Mouse (Mus musculus) embryonic facial prominence, embryonic 13.5 days (tissue): Measurements from ENCODE around the gene Sox13. TPM values are rescaled to one million over a fixed set of nuclear protein-coding genes. Genes with fewer than 3 reads are reported as not detected.

ENCODE experiments used
- ATAC-seq: fragments of 200-750 bp; cut with Nextera tagmentation; 2 replicates; pipeline ENCODE4 v1.8.0; 2017; ENCODE audit warnings: low read depth; ENCODE audit not compliant: insufficient number of reproducible peaks, insufficient read depth, low FRiP score, low TSS enrichment
- H3K27ac ChIP-seq: fragments of 300-500 bp; sonication (generic); 2 replicates; pipeline ENCODE4 v1.5.1; 2015; ENCODE audit warnings: moderate library complexity, mild to moderate bottlenecking, inconsistent platforms
- H3K27me3 ChIP-seq: fragments of 300-500 bp; sonication (generic); 2 replicates; pipeline ENCODE4 v1.6.1; 2015; ENCODE audit warnings: mild to moderate bottlenecking, inconsistent platforms
- H3K36me3 ChIP-seq: fragments of 300-500 bp; sonication (generic); 2 replicates; pipeline ENCODE4 v1.6.1; 2015; ENCODE audit warnings: mild to moderate bottlenecking, inconsistent platforms
- H3K4me1 ChIP-seq: fragments of 300-500 bp; sonication (generic); 2 replicates; pipeline ENCODE4 v1.6.1; 2015; ENCODE audit warnings: inconsistent platforms
- H3K4me2 ChIP-seq: fragments of 300-500 bp; sonication (generic); 2 replicates; pipeline ENCODE4 v1.6.1; 2015; ENCODE audit warnings: moderate library complexity, mild to moderate bottlenecking, inconsistent platforms
- H3K4me3 ChIP-seq: fragments of 300-500 bp; sonication (generic); 2 replicates; pipeline ENCODE4 v1.5.1; 2015; ENCODE audit warnings: mild to moderate bottlenecking, inconsistent platforms
- H3K9ac ChIP-seq: fragments of 300-500 bp; sonication (generic); 2 replicates; pipeline ENCODE4 v1.6.1; 2015; ENCODE audit warnings: mild to moderate bottlenecking, inconsistent platforms
- H3K9me3 ChIP-seq: fragments of 300-500 bp; sonication (generic); 2 replicates; pipeline ENCODE4 v1.6.1; 2016; ENCODE audit warnings: inconsistent platforms
- WGBS: fragments of 180-500 bp; shearing (Covaris S2); methylation state at CpG from one replicate; pipeline ENCODE4 v1.1.7; 2015; ENCODE audit warnings: mixed read lengths; 5-methylcytosine and 5-hydroxymethylcytosine counted together
- polyA plus RNA-seq: library from polyadenylated mRNA; unstranded; fragments of >200 nt; fragmentation: Nextera tagmentation; extraction: Ambion mirVana; gene quantifications from 2 replicates; pipeline ENCODE4 v1.2.1, GENCODE M21; 2015

The Sox13 gene
- polyA plus RNA-seq, 1 experiment from 2014 or later: 5.2 TPM

GRCm38 (mm10) chr1:133423166-133423542 lies 1.0 kb downstream of the Sox13 start:
- Histone ChIP-seq H3K9me3 (no peaks in the 10 kb centered on the region), H3K4me1 (peaks cover 22% of the 10 kb centered on the region), H3K27me3 (peaks cover 22% of the 10 kb centered on the region), H3K9ac (peak overlapping the region; percentile 82), H3K27ac (0 out of 2 replicates have a peak overlapping the region, but pooled peaks have one; percentile 77), H3K4me3 (peak overlapping the region; percentile 73), H3K36me3 (no peaks in the 10 kb centered on the region), H3K4me2 (peak overlapping the region; percentile 99)
- ATAC-seq: no peak
- 0% methylated on average over 31 of the region's 31 CpGs for WGBS

GRCm38 (mm10) chr1:133422615-133423161 lies 1.5 kb downstream of the Sox13 start:
- Histone ChIP-seq H3K4me1 (peaks cover 26% of the 10 kb centered on the region), H3K4me3 (peak overlapping the region; percentile 73)
- under 1% methylated on average over 29 of the region's 29 CpGs for whole genome bisulfite sequencing

GRCm38 (mm10) chr1:133421975-133422570 lies 2.1 kb downstream of the Sox13 start:
- Histone ChIP-seq H3K9ac (peak overlapping the region; percentile 82), H3K27me3 (peaks cover 25% of the 10 kb centered on the region), H3K9me3 (no peaks in the 10 kb centered on the region), H3K36me3 (no peaks in the 10 kb centered on the region), H3K4me1 (peaks cover 30% of the 10 kb centered on the region), H3K4me2 (peak overlapping the region; percentile 99), H3K4me3 (peak overlapping the region; percentile 73), H3K27ac (no peak overlapping the region)
- WGBS: 44% methylated on average over 16 of the region's 16 CpGs
- no peak for ATAC-seq

More at GRCm38 (mm10) chr1:133422615-133423161, 1.5 kb downstream of the Sox13 start:
- no peaks in the 10 kb centered on the region for H3K9me3 ChIP-seq
- H3K27ac ChIP-seq: 0 out of 2 replicates have a peak overlapping the region, but pooled peaks have one; percentile 77
- H3K36me3 ChIP-seq: no peaks in the 10 kb centered on the region
- peak overlapping the region; percentile 82 for H3K9ac ChIP-seq
- peaks cover 23% of the 10 kb centered on the region for H3K27me3 ChIP-seq
- ATAC-seq: no peak
- peak overlapping the region; percentile 99 for H3K4me2 ChIP-seq

GRCm38 (mm10) chr1:133421061-133421460 lies 3.1 kb downstream of the Sox13 start:
- no peak for ATAC-seq
- no peak overlapping the region; the same call in 1 of the 2 replicates for H3K4me2 ChIP-seq
- no peaks in the 10 kb centered on the region for H3K36me3 ChIP-seq
- WGBS: 45% methylated on average over 2 of the region's 2 CpGs
- peaks cover 34% of the 10 kb centered on the region for H3K4me1 ChIP-seq
- H3K9me3 ChIP-seq: no peaks in the 10 kb centered on the region
- H3K27me3 ChIP-seq: peaks cover 25% of the 10 kb centered on the region
- no peak overlapping the region for H3K4me3 ChIP-seq
- H3K27ac ChIP-seq: no peak overlapping the region
- no peak overlapping the region for H3K9ac ChIP-seq

GRCm38 (mm10) chr1:133420491-133420890 lies 3.7 kb downstream of the Sox13 start:
- no peaks in the 10 kb centered on the region for H3K36me3 ChIP-seq
- H3K9ac ChIP-seq: no peak overlapping the region
- H3K27ac ChIP-seq: no peak overlapping the region
- H3K27me3 ChIP-seq: peaks cover 25% of the 10 kb centered on the region
- H3K4me2 ChIP-seq: no peak overlapping the region
- H3K4me1 ChIP-seq: peaks cover 34% of the 10 kb centered on the region
- H3K4me3 ChIP-seq: no peak overlapping the region
- 49% methylated on average over 3 of the region's 3 CpGs for WGBS
- no peaks in the 10 kb centered on the region for H3K9me3 ChIP-seq
- ATAC-seq: no peak

- peaks cover 25% of the 10 kb centered on the region for H3K27me3 ChIP-seq
- no peak overlapping the region for H3K27ac ChIP-seq
- no peaks in the 10 kb centered on the region for H3K36me3 ChIP-seq
- ATAC-seq: no peak
- 81% methylated on average over 3 of the region's 3 CpGs for WGBS
- no peak overlapping the region for H3K9ac ChIP-seq
- H3K9me3 ChIP-seq: no peaks in the 10 kb centered on the region
- no peak overlapping the region for H3K4me2 ChIP-seq
- peaks cover 39% of the 10 kb centered on the region for H3K4me1 ChIP-seq
- no peak overlapping the region for H3K4me3 ChIP-seq
Observed at GRCm38 (mm10) chr1:133419178-133419834, 4.9 kb downstream of the Sox13 start.

- Histone ChIP-seq H3K4me3 (peak overlapping the region; percentile 40), H3K4me1 (peaks cover 39% of the 10 kb centered on the region), H3K27ac (peak overlapping the region; percentile 33; the same call in 1 of the 2 replicates), H3K27me3 (peaks cover 25% of the 10 kb centered on the region), H3K4me2 (peak overlapping the region; percentile 63), H3K36me3 (no peaks in the 10 kb centered on the region), H3K9me3 (no peaks in the 10 kb centered on the region), H3K9ac (peak overlapping the region; percentile 65)
- no peak; the same call in 1 of the 2 replicates for ATAC-seq
- 14% methylated on average over 28 of the region's 28 CpGs for WGBS
Observed at GRCm38 (mm10) chr1:133418164-133418800, 5.9 kb downstream of the Sox13 start.

- Histone ChIP-seq H3K27ac (no peak overlapping the region), H3K4me3 (no peak overlapping the region), H3K9ac (no peak overlapping the region), H3K4me1 (peaks cover 41% of the 10 kb centered on the region), H3K9me3 (no peaks in the 10 kb centered on the region), H3K27me3 (peaks cover 25% of the 10 kb centered on the region), H3K36me3 (no peaks in the 10 kb centered on the region), H3K4me2 (peak overlapping the region; percentile 63)
- 88% methylated on average over 1 of the region's 1 CpGs for WGBS
- no peak for ATAC-seq
Observed at GRCm38 (mm10) chr1:133417539-133417938, 6.6 kb downstream of the Sox13 start.

GRCm38 (mm10) chr1:133417113-133417512 lies 7.1 kb downstream of the Sox13 start:
- Histone ChIP-seq H3K4me2 (no peak overlapping the region), H3K27ac (no peak overlapping the region), H3K4me1 (peaks cover 37% of the 10 kb centered on the region)

GRCm38 (mm10) chr1:133416472-133416871 lies 7.7 kb downstream of the Sox13 start:
- Histone ChIP-seq H3K4me2 (no peak overlapping the region), H3K9me3 (no peaks in the 10 kb centered on the region), H3K4me3 (no peak overlapping the region), H3K4me1 (peaks cover 31% of the 10 kb centered on the region), H3K27ac (no peak overlapping the region), H3K9ac (no peak overlapping the region), H3K36me3 (no peaks in the 10 kb centered on the region), H3K27me3 (peaks cover 14% of the 10 kb centered on the region)
- 89% methylated on average over 7 of the region's 7 CpGs for WGBS
- no peak for ATAC-seq

More at GRCm38 (mm10) chr1:133417113-133417512, 7.1 kb downstream of the Sox13 start:
- Histone ChIP-seq H3K9me3 (no peaks in the 10 kb centered on the region), H3K9ac (no peak overlapping the region), H3K4me3 (no peak overlapping the region), H3K36me3 (no peaks in the 10 kb centered on the region), H3K27me3 (peaks cover 21% of the 10 kb centered on the region)
- no peak for ATAC-seq
- WGBS: 68% methylated on average over 3 of the region's 3 CpGs

GRCm38 (mm10) chr1:133415505-133415904 lies 8.7 kb downstream of the Sox13 start:
- Histone ChIP-seq H3K36me3 (no peaks in the 10 kb centered on the region), H3K9me3 (no peaks in the 10 kb centered on the region), H3K4me3 (no peak overlapping the region), H3K4me1 (peaks cover 31% of the 10 kb centered on the region), H3K4me2 (no peak overlapping the region), H3K27me3 (peaks cover 11% of the 10 kb centered on the region), H3K9ac (no peak overlapping the region), H3K27ac (no peak overlapping the region)
- no peak for ATAC-seq
- WGBS: 66% methylated on average over 6 of the region's 6 CpGs
